Mouse (Mus musculus): Measurements from ENCODE around the gene Hoxa1.

Hoxa1 gene

DNA sequence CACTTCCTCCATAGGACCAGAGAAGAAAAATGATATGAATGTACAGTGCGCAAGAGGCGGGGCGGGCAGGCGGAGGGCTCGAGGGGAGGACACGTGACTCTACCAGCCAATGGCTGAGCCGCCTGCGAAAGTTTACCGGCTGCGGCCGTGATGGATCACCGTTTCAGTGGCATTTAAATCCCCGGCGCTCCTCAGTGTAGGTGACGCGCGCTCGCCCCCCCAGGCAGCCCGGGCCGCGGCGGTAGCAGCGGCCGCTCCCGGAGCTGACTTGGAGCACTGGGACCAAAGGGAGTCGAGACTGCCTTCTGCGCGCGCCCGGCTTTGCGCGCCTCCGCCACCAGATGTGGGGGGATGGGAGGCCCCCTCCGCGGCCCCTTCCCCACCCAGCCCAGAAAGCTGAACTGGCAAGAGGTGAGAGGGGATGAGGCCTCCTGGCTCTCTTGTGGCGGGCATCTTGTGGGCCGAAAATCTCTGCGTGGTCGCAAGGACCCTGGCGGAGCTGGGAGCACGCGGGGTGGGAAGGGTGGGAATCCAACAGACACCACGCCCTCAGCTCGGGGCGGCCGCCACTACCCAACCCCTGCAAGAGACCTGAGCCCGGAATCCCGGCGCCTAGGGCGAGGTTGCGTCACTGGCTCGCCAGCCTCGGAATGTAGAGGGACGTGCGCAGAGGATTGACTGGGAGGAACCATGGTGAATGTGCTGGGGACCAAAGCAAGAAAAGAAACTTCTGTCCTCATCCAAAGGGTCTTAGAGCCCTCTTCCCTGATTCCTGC lies at the start of gene Hoxa1:
Hoxa1 (minus strand) TSS at position 42 of the 776 bp plus-strand sequence.
- peak; percentile 87 for DNase-seq (ENCODE audit: low spot score)

DNA sequence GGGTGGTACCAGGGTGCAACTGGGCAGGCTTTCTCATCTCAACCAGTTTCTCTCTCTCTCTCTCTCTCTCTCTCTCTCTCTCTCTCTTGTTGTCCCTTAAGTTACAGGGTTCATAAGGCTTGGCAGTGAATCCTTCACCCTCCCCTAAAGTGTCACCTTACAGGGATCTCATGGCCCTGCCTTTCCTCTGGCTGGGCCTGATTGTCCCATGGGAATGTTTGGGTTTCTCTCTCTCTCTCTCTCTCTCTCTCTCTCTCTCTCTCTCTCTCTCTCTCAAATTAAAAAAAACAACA lies 49.5 kb upstream of the Hoxa1 start:
- no peak for DNase-seq (ENCODE audit: low spot score)

GRCm38 (mm10) chr6:52206882-52207683 lies 49.0 kb upstream of the Hoxa1 start:
- no peak for DNase-seq (ENCODE audit: low spot score)

DNA sequence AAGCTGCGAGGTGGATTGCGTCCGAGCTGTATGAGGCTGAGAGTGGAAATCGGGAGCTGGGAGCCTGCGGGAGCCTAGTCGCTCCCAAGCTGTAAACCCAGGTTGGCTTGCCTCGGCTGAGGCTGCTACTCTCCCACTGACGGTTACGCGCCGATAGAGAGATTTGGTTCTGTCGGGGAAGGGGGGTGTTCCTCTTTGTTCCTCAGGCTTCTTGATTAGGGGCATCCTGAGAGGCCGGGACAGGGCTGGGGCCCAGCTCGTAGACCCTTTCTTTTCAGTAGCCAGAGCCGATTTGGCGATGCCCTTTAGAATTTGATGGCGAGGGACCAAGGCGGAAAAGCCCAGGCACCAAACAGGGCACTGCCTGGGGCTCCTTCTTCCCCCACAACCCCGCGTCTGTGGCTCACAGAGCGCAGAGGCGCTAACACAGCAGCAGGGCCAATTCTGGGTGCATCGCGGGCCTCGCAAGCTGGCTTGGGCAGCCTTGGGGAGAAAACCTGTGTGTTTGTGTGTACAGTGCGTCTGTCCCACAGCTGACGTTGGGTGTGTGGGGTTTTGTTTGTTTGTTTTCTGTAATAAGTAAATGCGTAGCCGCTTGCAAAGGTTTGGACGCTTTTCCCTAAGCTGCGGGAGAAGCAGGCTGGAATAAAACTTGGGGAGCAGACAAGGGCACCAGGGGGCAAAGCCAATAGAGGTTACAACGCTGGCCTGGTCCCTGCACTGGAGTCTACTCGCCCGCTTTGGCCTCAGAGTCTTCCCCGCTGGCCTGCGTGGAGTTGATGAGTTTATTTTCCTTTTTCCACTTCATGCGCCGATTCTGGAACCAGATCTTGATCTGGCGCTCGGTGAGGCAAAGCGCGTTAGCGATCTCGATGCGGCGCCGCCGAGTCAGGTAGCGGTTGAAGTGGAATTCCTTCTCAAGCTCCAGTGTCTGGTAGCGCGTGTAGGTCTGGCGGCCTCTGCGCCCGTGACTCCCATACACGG lies 47.8 kb upstream of the Hoxa1 start:
- DNase-seq (ENCODE audit: low spot score): no peak

DNA sequence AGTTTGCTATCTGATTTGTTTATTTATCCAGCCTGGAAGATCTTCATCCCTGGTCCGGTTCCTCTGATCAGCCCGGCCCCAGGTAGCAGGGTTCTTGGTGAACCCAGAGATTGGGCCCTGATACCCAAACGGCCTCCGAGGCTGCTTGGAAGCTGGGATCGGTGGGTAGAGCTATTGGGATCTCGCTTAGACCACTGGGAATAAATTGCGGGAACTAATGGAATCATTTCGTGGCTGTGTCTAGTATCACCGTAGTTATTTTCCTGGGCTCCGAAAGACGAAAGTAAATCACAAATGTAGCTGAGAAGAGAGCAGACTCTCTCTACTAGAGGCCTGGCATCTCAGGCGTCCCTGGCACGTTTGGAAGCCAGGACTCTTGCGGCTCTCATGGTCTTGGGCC lies 47.1 kb upstream of the Hoxa1 start:
- no peak for DNase-seq (ENCODE audit: low spot score)

DNA sequence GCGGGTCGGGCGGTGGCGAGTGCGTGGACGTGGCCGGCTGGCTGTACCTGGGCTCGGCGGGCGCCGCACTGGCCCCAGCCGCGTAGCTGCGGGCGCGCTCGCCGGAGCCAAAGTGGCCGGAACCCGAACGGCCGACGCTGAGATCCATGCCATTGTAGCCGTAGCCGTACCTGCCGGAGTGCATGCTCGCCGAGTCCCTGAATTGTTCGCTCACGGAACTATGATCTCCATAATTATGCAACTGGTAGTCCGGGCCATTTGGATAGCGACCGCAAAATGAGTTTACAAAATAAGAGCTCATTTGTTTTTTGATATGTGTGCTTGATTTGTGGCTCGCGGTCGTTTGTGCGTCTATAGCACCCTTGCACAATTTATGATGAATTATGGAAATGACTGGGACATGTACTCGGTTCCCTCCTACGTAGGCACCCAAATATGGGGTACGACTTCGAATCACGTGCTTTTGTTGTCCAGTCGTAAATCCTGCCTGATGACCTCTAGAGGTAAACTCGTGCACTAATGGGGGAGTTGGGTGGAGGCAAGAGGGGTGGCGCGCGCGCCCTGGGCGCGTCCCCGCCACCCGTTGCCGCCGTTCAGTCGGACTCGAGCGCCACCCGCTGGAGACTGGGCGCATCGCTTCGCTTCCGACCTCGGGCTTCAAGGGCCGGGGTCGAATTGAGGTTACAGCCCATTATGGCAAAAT lies 46.1 kb upstream of the Hoxa1 start, which contains the start of gene Hoxa5:
Hoxa5 (minus strand) TSS at position 538 of the 703 bp plus-strand sequence.
- DNase-seq (ENCODE audit: low spot score): peak; percentile 90

- peak; percentile 34 for DNase-seq (ENCODE audit: low spot score)
Measured at GRCm38 (mm10) chr6:52203371-52204049, 45.4 kb upstream of the Hoxa1 start.

- DNase-seq (ENCODE audit: low spot score): no peak
Measured at GRCm38 (mm10) chr6:52203121-52203370, 44.9 kb upstream of the Hoxa1 start.

DNA sequence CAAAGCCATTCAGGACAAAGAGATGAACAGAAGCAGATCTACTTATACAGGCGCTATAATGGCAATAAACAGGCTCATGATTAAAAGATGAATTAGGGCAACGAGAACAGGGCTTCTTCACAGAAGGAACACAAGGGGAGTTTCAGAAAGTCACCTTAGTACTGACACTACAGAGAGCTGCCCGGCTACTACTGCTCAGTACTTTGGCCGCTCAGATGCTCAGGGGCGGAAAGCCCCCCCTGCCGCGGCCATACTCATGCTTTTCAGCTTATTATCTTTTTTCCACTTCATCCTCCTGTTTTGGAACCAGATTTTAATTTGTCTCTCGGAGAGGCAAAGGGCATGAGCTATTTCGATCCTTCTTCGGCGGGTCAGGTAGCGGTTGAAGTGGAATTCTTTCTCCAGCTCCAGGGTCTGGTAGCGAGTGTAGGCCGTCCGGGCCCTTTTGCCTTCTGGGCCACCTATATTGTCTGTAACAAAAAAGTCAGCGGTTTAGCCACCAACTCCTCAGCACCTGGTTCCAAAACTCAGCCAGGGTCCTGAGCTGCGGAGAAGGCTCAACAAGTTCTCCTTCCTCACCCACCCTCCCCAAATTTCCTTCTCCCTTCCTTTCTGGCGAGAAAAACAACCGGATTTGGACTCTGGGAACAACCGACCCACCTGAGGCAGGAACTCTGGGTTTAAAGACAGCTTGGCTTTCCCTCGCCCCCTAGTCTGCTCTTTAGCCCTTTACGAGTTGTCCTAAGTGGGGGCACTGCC lies 44.4 kb upstream of the Hoxa1 start:
- no peak for DNase-seq (ENCODE audit: low spot score)

GRCm38 (mm10) chr6:52201269-52201668 lies 43.2 kb upstream of the Hoxa1 start:
- no peak for DNase-seq (ENCODE audit: low spot score)

- DNase-seq (ENCODE audit: low spot score): no peak
Measured at GRCm38 (mm10) chr6:52200751-52201250, 42.7 kb upstream of the Hoxa1 start.

GRCm38 (mm10) chr6:52200073-52200750 lies 42.1 kb upstream of the Hoxa1 start:
- DNase-seq (ENCODE audit: low spot score): no peak

GRCm38 (mm10) chr6:52197271-52197670 lies 39.2 kb upstream of the Hoxa1 start:
- peak; percentile 82 for DNase-seq (ENCODE audit: low spot score)

- no peak for DNase-seq (ENCODE audit: low spot score)
Measured at GRCm38 (mm10) chr6:52196811-52197210, 38.7 kb upstream of the Hoxa1 start.

- DNase-seq (ENCODE audit: low spot score): no peak
Measured at GRCm38 (mm10) chr6:52194690-52195089, 36.6 kb upstream of the Hoxa1 start.

DNA sequence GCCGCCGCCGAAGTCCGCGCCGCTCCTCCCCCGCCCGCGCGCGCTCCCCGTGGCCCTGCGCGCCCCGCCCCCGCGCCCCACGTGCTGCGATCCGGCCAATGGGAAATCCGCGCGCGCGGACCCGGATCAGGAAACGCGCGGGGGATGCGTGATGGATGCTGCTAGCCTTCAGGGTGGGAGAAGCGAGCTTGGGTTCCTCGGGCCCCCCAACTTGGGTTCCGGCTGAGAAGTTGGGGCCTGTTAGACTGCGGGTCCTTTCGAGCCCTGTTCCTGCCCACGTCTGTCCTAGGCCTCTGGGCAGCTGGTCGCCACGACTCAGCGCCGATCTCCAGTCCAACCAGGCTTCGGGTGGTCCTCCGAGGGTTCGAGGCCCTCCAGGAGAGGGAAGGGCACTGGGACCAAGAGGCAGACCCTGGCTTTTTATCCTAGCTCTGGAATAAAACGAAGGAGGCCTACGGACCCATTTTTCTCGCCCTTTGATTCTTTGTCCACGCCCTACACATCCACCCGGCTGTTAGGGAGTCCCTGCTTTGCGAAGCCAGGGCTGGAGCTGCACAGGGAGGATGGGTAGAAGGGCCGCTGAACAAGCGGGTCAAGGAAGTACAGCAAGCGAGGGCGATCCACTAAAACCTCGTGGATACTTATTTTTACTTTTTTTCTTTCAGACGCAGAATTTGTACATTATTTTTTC lies 33.9 kb upstream of the Hoxa1 start:
- peak; percentile 85 for DNase-seq (ENCODE audit: low spot score)

- DNase-seq (ENCODE audit: low spot score): no peak
Measured at GRCm38 (mm10) chr6:52190906-52191810, 33.0 kb upstream of the Hoxa1 start, which contains the start of gene Hoxa4. TSS of gene Hoxa4 (minus strand) at chr6:52191753.

DNA sequence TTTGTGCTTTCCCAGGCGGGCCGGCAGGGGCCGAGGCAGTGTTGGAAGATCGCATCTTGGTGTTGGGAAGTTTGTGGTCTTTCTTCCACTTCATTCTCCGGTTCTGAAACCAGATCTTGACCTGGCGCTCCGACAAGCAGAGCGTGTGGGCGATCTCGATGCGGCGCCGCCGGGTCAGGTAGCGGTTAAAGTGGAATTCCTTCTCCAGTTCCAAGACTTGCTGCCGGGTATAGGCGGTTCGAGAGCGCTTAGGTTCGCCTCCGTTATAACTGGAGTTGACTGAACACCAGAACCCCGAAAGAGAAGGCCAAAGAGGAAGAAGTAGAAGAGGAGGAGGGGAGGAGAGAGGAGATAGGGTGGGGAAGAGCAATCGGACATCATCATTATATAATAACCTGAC lies 32.3 kb upstream of the Hoxa1 start:
- no peak for DNase-seq (ENCODE audit: low spot score)
